Mouse (Mus musculus) mature B cell (primary cell): ENCODE results near the gene Pou3f1.

Experiments
- in situ Hi-C: fragments of 300-500 bp; cut with MboI; formaldehyde crosslinking; loops from 2 replicates; pipeline ENCODE4 v1.14.3; 2019

Gene Pou3f1

DNA sequence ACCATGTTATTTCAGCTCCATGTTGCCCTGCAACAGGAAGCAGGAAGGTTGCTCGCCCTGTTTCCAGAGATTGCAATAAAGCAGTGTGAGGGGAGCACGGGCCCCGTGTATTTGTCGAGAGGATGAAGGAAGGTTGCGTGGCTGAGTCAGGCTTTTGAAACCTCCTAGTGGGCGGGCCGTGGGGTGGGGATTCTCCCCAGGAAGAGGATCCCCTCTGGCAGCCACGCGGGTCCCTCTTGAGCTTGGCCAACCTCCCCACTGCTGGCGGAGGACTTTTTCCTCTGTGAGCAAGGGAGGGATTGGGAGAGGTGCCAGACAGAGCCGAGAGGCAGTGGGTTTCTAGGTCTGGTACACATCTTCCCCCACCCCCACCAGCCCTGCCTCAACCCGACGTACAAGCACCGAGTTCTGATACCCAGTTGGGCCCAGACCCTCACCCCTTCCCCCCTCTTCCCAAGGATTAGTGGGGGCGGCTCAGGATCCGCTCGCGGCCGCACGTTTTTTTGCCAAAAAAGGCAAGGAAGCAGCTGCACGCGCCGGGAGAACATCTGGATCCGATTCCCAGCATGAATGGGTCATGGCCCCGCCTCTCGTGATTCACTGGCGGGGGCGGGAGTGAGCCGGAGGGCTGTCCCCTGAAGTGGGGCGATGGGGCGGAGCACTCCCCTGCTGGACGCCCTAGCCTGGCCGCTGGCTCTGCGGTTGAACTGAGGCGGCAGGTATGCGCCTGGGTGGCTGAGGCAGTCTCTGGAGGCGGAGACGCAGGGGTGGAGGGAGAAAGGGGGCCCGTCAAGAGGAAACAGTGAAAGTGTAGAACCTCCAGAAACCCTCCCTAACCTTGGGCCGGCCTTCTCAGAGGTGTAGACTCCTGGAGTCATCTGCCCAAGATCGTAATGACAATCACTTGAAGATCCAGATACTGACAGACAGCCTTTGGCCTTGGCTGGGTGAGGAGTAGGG, 52.2 kb downstream of the Pou3f1 start:
- in situ Hi-C loops, result no loop called here

DNA sequence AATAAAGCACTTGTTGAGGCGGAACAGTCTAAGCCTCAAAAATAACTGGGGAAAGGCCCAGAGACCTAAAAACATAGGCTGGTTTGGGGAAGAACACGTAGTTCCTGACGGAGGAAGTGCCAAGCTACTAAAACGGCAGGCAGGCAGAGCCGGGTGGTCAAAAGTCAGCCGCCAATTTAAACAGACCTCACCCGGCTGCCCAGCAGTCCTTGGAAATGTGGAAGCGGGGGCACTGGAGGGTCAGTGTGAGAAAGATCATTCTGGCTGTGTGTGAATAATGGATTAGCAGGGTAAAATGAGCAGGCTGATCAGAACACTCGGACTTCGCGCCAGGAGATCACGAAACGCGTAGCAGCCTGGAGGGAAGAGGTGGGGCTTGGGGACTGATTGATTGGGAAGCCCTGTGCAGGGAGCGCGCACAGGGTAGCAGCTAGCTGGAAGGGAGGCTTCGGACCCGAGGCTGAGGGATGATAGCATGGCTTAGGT, 53.4 kb downstream of the Pou3f1 start:
- in situ Hi-C loops, result no loop called here
